Mouse (Mus musculus) cerebellum, postnatal 4 days (tissue): ENCODE results near the gene March1.

Experiments used
- DNase-seq, 2 experiments: peaks; one replicate each; pipeline ENCODE4 v3.0.0; 2022; ENCODE audit warnings: low spot score in 2 of 2, mixed read lengths in 1 of 2

Gene March1

GRCm38 (mm10) chr8:65987665-65988064 is 370.0 kb downstream of the March1 start:
- DNase-seq, result no peak

- DNase-seq, result no peak
These were observed 405.1 kb downstream of the March1 start for GRCm38 (mm10) chr8:66022815-66023214.

- DNase-seq, result no peak
These were observed 416.0 kb downstream of the March1 start for GRCm38 (mm10) chr8:66033651-66034050.

GRCm38 (mm10) chr8:66034429-66034828 is 416.7 kb downstream of the March1 start:
- no peak for DNase-seq

- no peak for DNase-seq
These were observed 476.5 kb downstream of the March1 start for GRCm38 (mm10) chr8:66094152-66094551.

GRCm38 (mm10) chr8:66098148-66098547 is 480.4 kb downstream of the March1 start:
- no peak for DNase-seq

GRCm38 (mm10) chr8:66119294-66119693 is 501.6 kb downstream of the March1 start:
- DNase-seq, result no peak

GRCm38 (mm10) chr8:66159648-66160047 is 541.9 kb downstream of the March1 start:
- DNase-seq, result no peak

- DNase-seq, result no peak
These were observed 549.1 kb downstream of the March1 start for GRCm38 (mm10) chr8:66166835-66167234.

GRCm38 (mm10) chr8:66167405-66168173 is 549.9 kb downstream of the March1 start:
- DNase-seq, result no peak

- no peak for DNase-seq
These were observed 561.6 kb downstream of the March1 start for GRCm38 (mm10) chr8:66179336-66179735.

GRCm38 (mm10) chr8:66181265-66181664 is 563.6 kb downstream of the March1 start:
- no peak for DNase-seq

- DNase-seq, result no peak
These were observed 564.6 kb downstream of the March1 start for GRCm38 (mm10) chr8:66182257-66182656.

GRCm38 (mm10) chr8:66183454-66183853 is 565.8 kb downstream of the March1 start:
- no peak for DNase-seq

GRCm38 (mm10) chr8:66185226-66185625 is 567.5 kb downstream of the March1 start:
- no peak for DNase-seq

GRCm38 (mm10) chr8:66194416-66194815 is 576.7 kb downstream of the March1 start:
- DNase-seq, result peak in 1 of 2 experiments; percentile 58

GRCm38 (mm10) chr8:66200169-66200568 is 582.5 kb downstream of the March1 start:
- DNase-seq, result no peak

GRCm38 (mm10) chr8:66203814-66204438 is 586.2 kb downstream of the March1 start:
- no peak for DNase-seq

GRCm38 (mm10) chr8:66209553-66209952 is 591.9 kb downstream of the March1 start:
- no peak for DNase-seq

- DNase-seq, result no peak
These were observed 592.6 kb downstream of the March1 start for GRCm38 (mm10) chr8:66210294-66210693.

- no peak for DNase-seq
These were observed 602.3 kb downstream of the March1 start for GRCm38 (mm10) chr8:66219974-66220373.

GRCm38 (mm10) chr8:66229931-66230330 is 612.2 kb downstream of the March1 start:
- no peak for DNase-seq

- DNase-seq, result peak in 1 of 2 experiments; percentile 5
These were observed 651.8 kb downstream of the March1 start for GRCm38 (mm10) chr8:66269546-66269945.
